Mouse (Mus musculus): Measurements from ENCODE around the gene Olfr698. TPM values are rescaled to one million over a fixed set of nuclear protein-coding genes. Genes with fewer than 3 reads are reported as not detected.

Olfr698 gene
- polyA plus RNA-seq, 2 experiments: not detected

Other genes with a start within 250 kb of the Olfr698 start
- not detected in 2 replicates for gene Olfr693, start 74.8 kb downstream of the Olfr698 start, polyA plus RNA-seq (2012; rRNA removed)
- not detected in 2 replicates for gene Olfr693, start 74.8 kb downstream of the Olfr698 start, polyA plus RNA-seq (2014; fragmentation: Nextera tagmentation; extraction: Ambion mirVana)
- not detected in 2 replicates for gene Olfr694, start 63.6 kb downstream of the Olfr698 start, polyA plus RNA-seq (2012; rRNA removed)
- not detected in 2 replicates for gene Olfr694, start 63.6 kb downstream of the Olfr698 start, polyA plus RNA-seq (2014; fragmentation: Nextera tagmentation; extraction: Ambion mirVana)
- not detected in 2 replicates for gene Olfr695, start 39.0 kb downstream of the Olfr698 start, polyA plus RNA-seq (2012; rRNA removed)
- not detected in 2 replicates for gene Olfr695, start 39.0 kb downstream of the Olfr698 start, polyA plus RNA-seq (2014; fragmentation: Nextera tagmentation; extraction: Ambion mirVana)
- not detected in 2 replicates for gene Olfr697, start 13.0 kb downstream of the Olfr698 start, polyA plus RNA-seq (2012; rRNA removed)
- not detected in 2 replicates for gene Olfr697, start 13.0 kb downstream of the Olfr698 start, polyA plus RNA-seq (2014; fragmentation: Nextera tagmentation; extraction: Ambion mirVana)
- not detected in 2 replicates for gene Olfr699, start 37.8 kb upstream of the Olfr698 start, polyA plus RNA-seq (2012; rRNA removed)
- gene Olfr699, start 37.8 kb upstream of the Olfr698 start, polyA plus RNA-seq (2014; fragmentation: Nextera tagmentation; extraction: Ambion mirVana): not detected in 2 replicates
- gene Olfr700, start 53.4 kb upstream of the Olfr698 start, polyA plus RNA-seq (2012; rRNA removed): not detected in 2 replicates
- gene Olfr700, start 53.4 kb upstream of the Olfr698 start, polyA plus RNA-seq (2014; fragmentation: Nextera tagmentation; extraction: Ambion mirVana): not detected in 2 replicates
- gene Olfr701, start 58.7 kb upstream of the Olfr698 start, polyA plus RNA-seq (2012; rRNA removed): 0.13 TPM in 1 of 2 replicates, not detected in the other
- gene Olfr701, start 58.7 kb upstream of the Olfr698 start, polyA plus RNA-seq (2014; fragmentation: Nextera tagmentation; extraction: Ambion mirVana): not detected in 2 replicates
- gene Olfr702, start 78.5 kb upstream of the Olfr698 start, polyA plus RNA-seq (2012; rRNA removed): not detected in 2 replicates
- gene Olfr702, start 78.5 kb upstream of the Olfr698 start, polyA plus RNA-seq (2014; fragmentation: Nextera tagmentation; extraction: Ambion mirVana): not detected in 2 replicates
- not detected in 2 replicates for gene Olfr703, start 88.0 kb upstream of the Olfr698 start, polyA plus RNA-seq (2012; rRNA removed)
- gene Olfr703, start 88.0 kb upstream of the Olfr698 start, polyA plus RNA-seq (2014; fragmentation: Nextera tagmentation; extraction: Ambion mirVana): not detected in 2 replicates
- gene Olfr704, start 107.8 kb upstream of the Olfr698 start, polyA plus RNA-seq (2012; rRNA removed): not detected in 2 replicates
- not detected in 2 replicates for gene Olfr704, start 107.8 kb upstream of the Olfr698 start, polyA plus RNA-seq (2014; fragmentation: Nextera tagmentation; extraction: Ambion mirVana)
- gene Olfr705, start 121.5 kb upstream of the Olfr698 start, polyA plus RNA-seq (2012; rRNA removed): not detected in 2 replicates
- gene Olfr705, start 121.5 kb upstream of the Olfr698 start, polyA plus RNA-seq (2014; fragmentation: Nextera tagmentation; extraction: Ambion mirVana): not detected in 2 replicates
- not detected in 2 replicates for gene Olfr706, start 132.8 kb upstream of the Olfr698 start, polyA plus RNA-seq (2012; rRNA removed)
- not detected in 2 replicates for gene Olfr706, start 132.8 kb upstream of the Olfr698 start, polyA plus RNA-seq (2014; fragmentation: Nextera tagmentation; extraction: Ambion mirVana)
- not detected in 2 replicates for gene Olfr707, start 145.8 kb upstream of the Olfr698 start, polyA plus RNA-seq (2012; rRNA removed)
- not detected in 2 replicates for gene Olfr707, start 145.8 kb upstream of the Olfr698 start, polyA plus RNA-seq (2014; fragmentation: Nextera tagmentation; extraction: Ambion mirVana)
- not detected in 2 replicates for gene Olfr1532-ps1, start 152.6 kb upstream of the Olfr698 start, polyA plus RNA-seq (2012; rRNA removed)
- gene Olfr1532-ps1, start 152.6 kb upstream of the Olfr698 start, polyA plus RNA-seq (2014; fragmentation: Nextera tagmentation; extraction: Ambion mirVana): not detected in 2 replicates
- not detected in 2 replicates for gene Olfr709-ps1, start 176.8 kb upstream of the Olfr698 start, polyA plus RNA-seq (2012; rRNA removed)
- not detected in 2 replicates for gene Olfr709-ps1, start 176.8 kb upstream of the Olfr698 start, polyA plus RNA-seq (2014; fragmentation: Nextera tagmentation; extraction: Ambion mirVana)
- not detected in 2 replicates for gene Olfr710, start 192.9 kb upstream of the Olfr698 start, polyA plus RNA-seq (2012; rRNA removed)
- not detected in 2 replicates for gene Olfr710, start 192.9 kb upstream of the Olfr698 start, polyA plus RNA-seq (2014; fragmentation: Nextera tagmentation; extraction: Ambion mirVana)
- not detected in 2 replicates for gene Olfr6, start 208.5 kb upstream of the Olfr698 start, polyA plus RNA-seq (2012; rRNA removed)
- not detected in 2 replicates for gene Olfr6, start 208.5 kb upstream of the Olfr698 start, polyA plus RNA-seq (2014; fragmentation: Nextera tagmentation; extraction: Ambion mirVana)
- not detected in 2 replicates for gene Olfr711, start 220.1 kb upstream of the Olfr698 start, polyA plus RNA-seq (2012; rRNA removed)
- gene Olfr711, start 220.1 kb upstream of the Olfr698 start, polyA plus RNA-seq (2014; fragmentation: Nextera tagmentation; extraction: Ambion mirVana): not detected in 2 replicates

Data from limb, embryonic 14.5 days (tissue).